Mouse (Mus musculus): Measurements from ENCODE around the gene Fyn. TPM values are rescaled to one million over a fixed set of nuclear protein-coding genes. Genes with fewer than 3 reads are reported as not detected.

Fyn gene
- polyA plus RNA-seq, 1 experiment from 2014 or later: 22.4 TPM

DNA sequence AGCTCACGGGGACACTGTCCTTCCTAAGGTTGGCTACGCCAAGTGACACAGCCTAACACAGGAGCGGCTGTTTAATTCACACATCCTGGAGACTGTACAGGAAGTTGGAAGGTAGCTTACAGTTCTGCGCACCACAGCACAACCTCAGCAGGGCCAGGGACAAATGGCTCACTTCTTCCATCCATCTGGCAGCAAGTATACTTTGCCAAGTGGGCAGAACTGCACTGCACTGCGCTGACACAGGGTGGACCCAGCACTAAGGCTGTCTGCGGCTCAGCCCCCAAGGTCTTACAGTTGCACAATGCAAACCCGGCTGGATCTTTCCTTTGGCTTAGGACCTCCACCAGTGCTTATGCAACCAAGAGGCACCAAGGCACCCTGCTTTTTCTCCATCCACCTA lies 138.2 kb downstream of the Fyn start:
- Histone ChIP-seq H3K9ac (replicated peaks; ENCODE audit: low read length) (no peak overlapping the region), H3K36me3 (ENCODE audit: insufficient read depth, low read length) (no peaks in the 10 kb centered on the region), H3K4me3 (ENCODE audit: low read length) (no peak overlapping the region), H3K27ac (ENCODE audit: low read length) (no peak overlapping the region), H3K4me2 (replicated peaks; ENCODE audit: low read depth, low read length) (no peak overlapping the region), H3K9me3 (ENCODE audit: low read length) (no peaks in the 10 kb centered on the region), H3K4me1 (ENCODE audit: insufficient read depth, low read length) (peaks cover 36% of the 10 kb centered on the region), H3K27me3 (ENCODE audit: insufficient read depth, low read length) (no peaks in the 10 kb centered on the region)
- 65% methylated on average over 7 of the region's 7 CpGs for WGBS
- peak; percentile 21; the same call in 1 of the 2 replicates for ATAC-seq (ENCODE audit: low FRiP score, low TSS enrichment)

DNA sequence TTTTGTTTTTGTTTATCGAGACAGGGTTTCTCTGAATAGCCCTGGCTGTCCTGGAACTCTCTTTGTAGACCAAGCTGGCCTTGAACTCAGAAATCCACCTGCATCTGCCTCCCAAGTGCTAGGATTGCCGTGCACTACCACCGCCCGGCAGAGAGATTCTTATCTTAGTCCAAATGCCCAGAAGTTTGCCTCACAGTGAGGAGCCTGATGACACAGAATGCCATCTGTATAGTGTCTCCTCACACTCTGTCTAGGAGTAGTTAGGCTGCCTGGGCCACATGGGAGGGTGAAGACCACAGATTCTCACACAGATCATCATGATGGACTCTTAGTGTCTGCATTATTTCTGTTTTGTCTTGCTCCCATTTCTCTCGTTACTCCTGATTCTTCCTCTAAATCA lies 140.1 kb downstream of the Fyn start:
- no peak overlapping the region for H3K27ac ChIP-seq (ENCODE audit: low read length)
- no peak overlapping the region for H3K4me3 ChIP-seq (ENCODE audit: low read length)
- no peak for ATAC-seq (ENCODE audit: low FRiP score, low TSS enrichment)
- no peaks in the 10 kb centered on the region for H3K27me3 ChIP-seq (ENCODE audit: insufficient read depth, low read length)
- 84% methylated on average over 5 of the region's 5 CpGs for WGBS
- no peak overlapping the region for H3K4me2 ChIP-seq (replicated peaks; ENCODE audit: low read depth, low read length)
- H3K9me3 ChIP-seq (ENCODE audit: low read length): no peaks in the 10 kb centered on the region
- peaks cover 28% of the 10 kb centered on the region for H3K4me1 ChIP-seq (ENCODE audit: insufficient read depth, low read length)
- H3K36me3 ChIP-seq (ENCODE audit: insufficient read depth, low read length): no peaks in the 10 kb centered on the region
- H3K9ac ChIP-seq (replicated peaks; ENCODE audit: low read length): no peak overlapping the region

DNA sequence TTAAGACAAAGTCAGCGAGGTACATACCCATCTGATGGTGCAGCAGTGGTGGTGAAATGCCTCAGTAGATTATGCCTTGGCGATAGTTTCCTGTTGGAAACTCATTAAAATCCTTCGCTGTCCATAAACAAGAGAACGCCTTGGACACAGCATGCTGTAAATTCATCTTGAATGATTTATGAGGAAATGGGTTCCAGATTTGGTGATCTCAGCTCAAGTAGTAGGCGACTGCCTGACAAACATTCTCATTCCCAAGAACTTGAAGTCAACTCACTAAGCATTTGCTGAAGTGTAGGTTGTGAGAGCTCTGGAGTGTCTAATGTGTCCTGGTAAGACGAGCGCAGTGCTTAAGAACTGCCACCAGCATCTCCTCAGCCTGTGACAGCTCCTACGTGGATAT lies 141.3 kb downstream of the Fyn start:
- Histone ChIP-seq H3K27ac (ENCODE audit: low read length) (no peak overlapping the region), H3K27me3 (ENCODE audit: insufficient read depth, low read length) (no peaks in the 10 kb centered on the region), H3K9me3 (ENCODE audit: low read length) (no peaks in the 10 kb centered on the region), H3K4me1 (ENCODE audit: insufficient read depth, low read length) (peaks cover 25% of the 10 kb centered on the region), H3K4me2 (replicated peaks; ENCODE audit: low read depth, low read length) (no peak overlapping the region), H3K4me3 (ENCODE audit: low read length) (no peak overlapping the region), H3K36me3 (ENCODE audit: insufficient read depth, low read length) (no peaks in the 10 kb centered on the region), H3K9ac (replicated peaks; ENCODE audit: low read length) (no peak overlapping the region)
- ATAC-seq (ENCODE audit: low FRiP score, low TSS enrichment): no peak
- WGBS: 54% methylated on average over 8 of the region's 8 CpGs

DNA sequence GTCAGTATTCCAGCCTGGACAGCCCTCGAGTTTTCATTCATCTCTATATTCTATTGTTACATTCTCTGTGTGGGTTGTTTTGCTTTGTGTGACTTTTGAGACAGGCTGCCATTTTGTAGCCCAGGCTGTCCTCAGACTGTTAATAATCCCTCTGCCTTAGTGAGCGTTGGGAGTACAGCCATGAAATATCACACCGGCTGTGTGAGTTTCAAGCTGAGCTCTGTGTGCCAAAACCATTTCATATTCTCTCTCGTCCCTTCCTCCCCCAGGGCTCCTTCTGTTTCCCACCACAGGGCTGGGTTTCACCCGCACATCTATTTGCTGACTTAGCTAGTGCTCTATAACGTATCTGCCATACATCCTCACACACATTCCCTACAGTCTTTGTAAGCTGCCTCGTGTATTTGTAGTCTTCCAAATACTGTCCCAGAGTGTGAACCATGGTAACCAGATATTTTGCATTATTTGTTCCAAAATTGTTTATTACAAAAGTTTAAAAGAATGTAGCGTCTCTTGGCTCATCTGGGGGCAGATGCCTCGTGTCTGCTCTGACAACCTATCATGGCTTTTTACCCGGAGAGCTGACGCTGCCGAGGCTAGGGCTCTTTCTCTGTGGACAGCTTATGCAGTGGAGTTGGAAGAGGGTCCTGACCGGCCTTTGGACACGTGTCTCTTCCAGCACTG lies 144.1 kb downstream of the Fyn start:
- Histone ChIP-seq H3K27me3 (ENCODE audit: insufficient read depth, low read length) (no peaks in the 10 kb centered on the region), H3K4me3 (ENCODE audit: low read length) (no peak overlapping the region), H3K4me1 (ENCODE audit: insufficient read depth, low read length) (peaks cover 11% of the 10 kb centered on the region), H3K4me2 (replicated peaks; ENCODE audit: low read depth, low read length) (no peak overlapping the region), H3K9me3 (ENCODE audit: low read length) (no peaks in the 10 kb centered on the region), H3K9ac (replicated peaks; ENCODE audit: low read length) (no peak overlapping the region), H3K36me3 (ENCODE audit: insufficient read depth, low read length) (peaks cover 11% of the 10 kb centered on the region), H3K27ac (ENCODE audit: low read length) (no peak overlapping the region)
- ATAC-seq (ENCODE audit: low FRiP score, low TSS enrichment): no peak
- 77% methylated on average over 14 of the region's 14 CpGs for WGBS

DNA sequence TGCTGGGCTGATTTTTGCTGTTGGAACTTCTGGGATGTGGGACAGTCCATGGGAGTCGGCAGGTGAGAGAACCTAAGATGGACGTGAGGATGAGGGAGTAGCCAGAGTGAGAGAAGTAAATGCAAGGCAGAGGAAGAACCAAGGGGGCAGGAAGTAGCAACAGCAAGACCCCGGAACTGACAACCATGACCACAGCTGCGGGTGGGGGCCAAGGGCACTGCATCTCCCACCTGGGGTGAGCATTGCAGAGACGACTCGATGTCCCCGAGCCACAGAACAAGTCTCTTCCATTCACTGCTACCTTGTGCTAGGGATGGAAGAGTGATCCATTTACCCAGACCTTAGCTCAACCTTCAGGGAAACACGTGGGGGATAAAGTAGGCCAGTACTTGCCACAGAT lies 146.3 kb downstream of the Fyn start:
- H3K4me3 ChIP-seq (ENCODE audit: low read length): no peak overlapping the region
- H3K9me3 ChIP-seq (ENCODE audit: low read length): no peaks in the 10 kb centered on the region
- WGBS: 90% methylated on average over 8 of the region's 8 CpGs
- H3K4me2 ChIP-seq (replicated peaks; ENCODE audit: low read depth, low read length): no peak overlapping the region
- H3K9ac ChIP-seq (replicated peaks; ENCODE audit: low read length): no peak overlapping the region
- peaks cover 11% of the 10 kb centered on the region for H3K4me1 ChIP-seq (ENCODE audit: insufficient read depth, low read length)
- H3K27ac ChIP-seq (ENCODE audit: low read length): no peak overlapping the region
- ATAC-seq (ENCODE audit: low FRiP score, low TSS enrichment): no peak
- H3K27me3 ChIP-seq (ENCODE audit: insufficient read depth, low read length): no peaks in the 10 kb centered on the region
- peaks cover 11% of the 10 kb centered on the region for H3K36me3 ChIP-seq (ENCODE audit: insufficient read depth, low read length)

DNA sequence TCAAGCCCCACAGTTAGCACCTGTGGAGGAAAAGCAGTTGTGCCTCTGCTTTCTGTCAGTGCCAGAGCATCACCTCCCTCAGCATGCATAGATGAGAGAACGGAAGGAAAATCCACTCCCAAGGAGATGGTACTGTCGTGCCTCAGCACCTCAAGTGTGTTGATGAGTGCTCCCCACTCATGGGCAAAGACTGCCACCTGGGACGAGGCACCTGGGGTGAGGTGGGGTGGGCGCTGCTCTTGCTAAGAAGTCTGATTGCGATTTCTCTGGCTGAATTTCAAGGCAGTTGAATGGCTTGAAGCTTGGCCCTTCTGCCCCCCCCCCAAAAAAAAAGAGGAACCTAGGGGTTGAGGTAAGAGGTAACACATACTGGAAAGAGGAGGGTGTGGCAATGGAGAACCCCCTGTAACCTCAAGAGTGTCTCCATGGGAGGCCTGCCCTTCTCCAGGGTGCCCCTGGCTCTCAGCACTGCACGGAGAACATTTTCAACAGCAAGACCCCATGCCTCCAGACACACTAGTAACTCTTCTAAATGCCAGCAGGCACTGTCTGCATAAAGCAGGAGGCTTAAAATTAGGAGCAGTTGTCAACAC lies 148.0 kb downstream of the Fyn start:
- H3K9me3 ChIP-seq (ENCODE audit: low read length): no peaks in the 10 kb centered on the region
- peaks cover 11% of the 10 kb centered on the region for H3K36me3 ChIP-seq (ENCODE audit: insufficient read depth, low read length)
- H3K4me2 ChIP-seq (replicated peaks; ENCODE audit: low read depth, low read length): no peak overlapping the region
- H3K9ac ChIP-seq (replicated peaks; ENCODE audit: low read length): no peak overlapping the region
- no peak for ATAC-seq (ENCODE audit: low FRiP score, low TSS enrichment)
- peaks cover 11% of the 10 kb centered on the region for H3K4me1 ChIP-seq (ENCODE audit: insufficient read depth, low read length)
- WGBS: 87% methylated on average over 6 of the region's 6 CpGs
- H3K27ac ChIP-seq (ENCODE audit: low read length): no peak overlapping the region
- H3K4me3 ChIP-seq (ENCODE audit: low read length): no peak overlapping the region
- H3K27me3 ChIP-seq (ENCODE audit: insufficient read depth, low read length): no peaks in the 10 kb centered on the region

DNA sequence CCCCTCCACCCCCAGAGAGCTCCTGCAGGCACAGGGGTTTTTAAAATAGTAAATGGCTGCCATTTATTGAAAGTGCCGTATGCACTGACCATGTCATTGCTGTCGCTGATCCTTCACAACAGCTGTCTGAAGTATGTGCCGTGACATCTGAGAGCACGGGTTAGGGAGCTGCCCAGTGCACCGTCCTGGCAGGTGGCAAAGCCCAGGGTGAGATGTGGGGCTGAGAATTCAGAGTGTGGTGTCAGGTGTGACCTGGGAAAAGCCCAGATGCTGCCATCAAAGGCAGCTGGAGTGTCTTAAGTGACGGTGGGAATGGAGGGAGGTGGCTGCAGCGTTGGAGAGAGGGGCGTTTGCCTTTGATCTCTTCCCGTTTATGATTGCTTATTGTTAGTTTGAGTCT lies 148.7 kb downstream of the Fyn start:
- Histone ChIP-seq H3K4me2 (replicated peaks; ENCODE audit: low read depth, low read length) (no peak overlapping the region), H3K27me3 (ENCODE audit: insufficient read depth, low read length) (no peaks in the 10 kb centered on the region), H3K27ac (ENCODE audit: low read length) (no peak overlapping the region), H3K9ac (replicated peaks; ENCODE audit: low read length) (no peak overlapping the region), H3K4me1 (ENCODE audit: insufficient read depth, low read length) (peaks cover 16% of the 10 kb centered on the region), H3K9me3 (ENCODE audit: low read length) (no peaks in the 10 kb centered on the region), H3K36me3 (ENCODE audit: insufficient read depth, low read length) (peaks cover 11% of the 10 kb centered on the region), H3K4me3 (ENCODE audit: low read length) (no peak overlapping the region)
- WGBS: 38% methylated on average over 9 of the region's 9 CpGs
- ATAC-seq (ENCODE audit: low FRiP score, low TSS enrichment): no peak

DNA sequence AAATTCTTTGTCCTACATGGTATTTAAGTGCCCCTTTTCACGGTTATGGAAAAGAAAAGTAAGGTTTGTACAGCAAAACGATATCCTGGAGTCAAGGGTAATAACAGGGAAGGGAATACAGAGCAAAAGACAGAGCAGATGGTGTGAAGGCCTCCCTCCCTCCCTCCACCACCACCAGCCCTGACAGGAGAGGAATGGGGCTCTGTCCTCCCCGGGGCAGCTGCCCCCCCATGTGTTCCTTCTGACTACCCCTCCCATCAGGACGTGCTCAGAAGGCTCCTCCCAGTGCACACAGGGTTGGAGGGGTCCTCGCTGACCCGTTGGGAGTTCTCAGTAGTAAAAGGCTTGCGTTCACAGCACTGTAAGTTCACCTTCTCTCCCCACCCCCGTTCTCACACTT lies 149.6 kb downstream of the Fyn start:
- H3K27ac ChIP-seq (ENCODE audit: low read length): no peak overlapping the region
- H3K4me3 ChIP-seq (ENCODE audit: low read length): no peak overlapping the region
- ATAC-seq (ENCODE audit: low FRiP score, low TSS enrichment): no peak
- H3K27me3 ChIP-seq (ENCODE audit: insufficient read depth, low read length): no peaks in the 10 kb centered on the region
- H3K9me3 ChIP-seq (ENCODE audit: low read length): no peaks in the 10 kb centered on the region
- peaks cover 11% of the 10 kb centered on the region for H3K36me3 ChIP-seq (ENCODE audit: insufficient read depth, low read length)
- no peak overlapping the region for H3K9ac ChIP-seq (replicated peaks; ENCODE audit: low read length)
- WGBS: 34% methylated on average over 8 of the region's 8 CpGs
- H3K4me1 ChIP-seq (ENCODE audit: insufficient read depth, low read length): peaks cover 25% of the 10 kb centered on the region
- H3K4me2 ChIP-seq (replicated peaks; ENCODE audit: low read depth, low read length): no peak overlapping the region

DNA sequence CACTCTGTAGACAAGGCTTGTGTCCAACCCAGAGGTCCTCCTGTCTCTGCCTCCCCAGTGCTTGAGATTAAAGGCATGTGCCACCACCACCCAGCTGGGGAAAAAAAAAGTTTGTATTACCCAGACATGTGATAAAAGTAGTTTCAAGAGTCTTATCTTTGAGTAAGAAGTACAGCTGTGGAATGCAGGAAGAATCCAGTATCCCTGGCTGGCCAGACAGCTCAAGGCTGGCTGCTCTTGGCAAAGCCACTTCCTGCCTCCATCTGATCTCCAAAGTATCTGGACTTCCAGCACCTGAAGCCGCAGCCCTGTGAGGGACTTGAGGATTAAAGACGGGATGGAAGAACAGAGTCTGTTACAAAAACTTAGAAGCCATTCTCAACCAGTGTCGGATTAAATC lies 150.2 kb downstream of the Fyn start:
- Histone ChIP-seq H3K9ac (replicated peaks; ENCODE audit: low read length) (no peak overlapping the region), H3K27ac (ENCODE audit: low read length) (no peak overlapping the region), H3K4me1 (ENCODE audit: insufficient read depth, low read length) (peaks cover 29% of the 10 kb centered on the region), H3K9me3 (ENCODE audit: low read length) (no peaks in the 10 kb centered on the region), H3K4me3 (ENCODE audit: low read length) (no peak overlapping the region), H3K36me3 (ENCODE audit: insufficient read depth, low read length) (peaks cover 11% of the 10 kb centered on the region), H3K4me2 (replicated peaks; ENCODE audit: low read depth, low read length) (no peak overlapping the region), H3K27me3 (ENCODE audit: insufficient read depth, low read length) (no peaks in the 10 kb centered on the region)
- 73% methylated on average over 3 of the region's 3 CpGs for WGBS
- no peak for ATAC-seq (ENCODE audit: low FRiP score, low TSS enrichment)

DNA sequence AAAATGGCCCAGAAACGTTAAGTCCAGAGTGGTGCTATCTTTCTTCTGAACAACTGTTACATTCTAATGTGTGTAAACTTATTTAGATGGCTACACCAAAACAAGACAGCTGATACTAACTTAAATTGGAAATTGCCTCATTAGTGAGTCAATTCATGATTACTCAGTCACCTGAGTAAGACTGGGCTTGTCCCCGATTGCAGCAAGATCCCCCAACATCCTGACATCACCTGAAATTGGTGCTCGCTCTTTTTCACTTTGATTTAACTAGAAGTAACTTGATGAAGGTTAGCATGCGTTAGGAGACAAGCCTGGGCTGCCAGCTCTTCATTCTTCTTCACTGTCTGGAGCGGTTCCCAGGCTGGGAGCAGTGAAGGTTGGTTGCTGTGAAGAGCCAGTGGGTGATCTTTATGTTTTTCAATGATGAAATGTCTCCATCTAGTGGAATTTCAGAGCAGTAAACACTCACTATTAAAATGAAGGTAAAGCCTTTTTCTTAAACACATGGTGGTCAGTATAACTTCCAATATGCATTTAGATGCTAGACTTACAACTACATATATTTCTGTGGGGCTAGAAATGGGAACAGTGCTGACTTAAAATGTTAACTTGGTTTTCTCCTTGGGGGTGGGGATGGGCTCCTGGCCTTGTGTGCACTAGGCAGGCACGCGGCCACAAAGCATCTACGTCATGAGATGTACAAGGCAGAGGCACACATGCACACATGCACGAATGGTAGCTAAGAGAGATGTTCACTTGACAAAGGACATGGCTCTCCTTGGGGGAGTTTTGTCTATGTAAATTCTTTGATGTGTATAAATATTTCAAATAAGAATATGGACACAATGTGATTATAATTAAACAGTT lies 151.7 kb downstream of the Fyn start:
- no peak overlapping the region for H3K27ac ChIP-seq (ENCODE audit: low read length)
- peak; percentile 66; the same call in 1 of the 2 replicates for ATAC-seq (ENCODE audit: low FRiP score, low TSS enrichment)
- WGBS: 57% methylated on average over 9 of the region's 9 CpGs

More for the DNA sequence above, 151.7 kb downstream of the Fyn start:
- Histone ChIP-seq H3K4me1 (ENCODE audit: insufficient read depth, low read length) (peaks cover 32% of the 10 kb centered on the region), H3K9me3 (ENCODE audit: low read length) (no peaks in the 10 kb centered on the region), H3K9ac (replicated peaks; ENCODE audit: low read length) (no peak overlapping the region), H3K4me2 (replicated peaks; ENCODE audit: low read depth, low read length) (no peak overlapping the region), H3K27me3 (ENCODE audit: insufficient read depth, low read length) (no peaks in the 10 kb centered on the region), H3K36me3 (ENCODE audit: insufficient read depth, low read length) (peaks cover 13% of the 10 kb centered on the region), H3K4me3 (ENCODE audit: low read length) (no peak overlapping the region)
